Mouse (Mus musculus) spleen, postnatal 10 days (tissue): ENCODE measurements around the gene Brca2.
A peak's percentile ranks its signal among the peaks of the same experiment; 100 is the strongest.
"Not testable (repeated sequence)": the region's sequence is repeated elsewhere in the genome, so short reads cannot be mapped to it uniquely, and the experiment has no call there.

Experiments used
- DNase-seq, 2 experiments: peaks; one replicate each; pipeline ENCODE4 v3.0.0; 2021 to 2022; ENCODE audit warnings: low spot score in 2 of 2

The Brca2 gene

DNA sequence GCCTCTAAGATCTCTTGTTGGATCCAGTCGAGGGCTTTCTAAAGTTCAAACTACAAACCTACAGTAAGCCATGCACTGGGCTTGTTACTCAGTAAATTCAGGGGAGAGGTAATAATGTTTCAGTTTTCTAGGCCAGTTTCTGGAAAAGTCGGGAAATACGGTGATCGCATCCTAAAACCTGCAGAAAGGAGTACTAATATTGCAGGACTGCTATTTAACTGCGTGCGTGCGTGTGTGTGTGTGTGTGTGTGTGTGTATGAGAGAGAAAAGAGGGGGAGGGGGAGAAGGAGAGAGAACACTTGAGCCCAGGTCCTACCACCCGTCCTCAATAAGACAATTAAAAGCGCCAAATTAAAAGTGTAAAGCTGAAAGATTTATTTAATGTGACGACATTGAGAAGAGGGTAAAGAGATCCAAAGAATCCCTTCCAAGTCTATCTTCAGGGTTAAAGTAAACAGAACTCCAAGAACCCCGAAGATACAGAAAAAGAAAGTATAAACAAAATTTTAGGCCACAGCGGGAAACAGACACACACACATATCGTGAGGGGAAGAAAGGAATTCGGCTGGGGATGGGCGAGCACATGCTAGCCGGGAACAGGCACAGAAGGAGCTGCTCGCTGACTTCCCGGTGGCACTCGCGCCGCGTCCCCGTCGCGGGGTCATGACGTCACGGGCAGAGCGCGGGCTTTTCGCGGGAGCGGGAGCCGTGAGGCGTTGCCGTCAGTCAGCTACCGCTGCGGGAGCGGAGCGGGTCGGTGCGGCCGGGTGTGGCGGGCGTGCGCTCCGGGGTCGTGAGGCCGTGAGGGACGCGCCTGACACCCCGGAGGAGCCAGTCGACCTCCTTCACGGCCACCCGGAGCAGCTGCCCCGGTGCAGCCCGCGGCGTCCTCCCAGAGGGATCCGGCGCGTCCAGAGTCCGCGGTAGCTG is at the start of gene Brca2:
Brca2 (plus strand) TSS at position 694 of the 930 bp plus-strand sequence.
- peak; percentile 94 to 95 for DNase-seq

DNA sequence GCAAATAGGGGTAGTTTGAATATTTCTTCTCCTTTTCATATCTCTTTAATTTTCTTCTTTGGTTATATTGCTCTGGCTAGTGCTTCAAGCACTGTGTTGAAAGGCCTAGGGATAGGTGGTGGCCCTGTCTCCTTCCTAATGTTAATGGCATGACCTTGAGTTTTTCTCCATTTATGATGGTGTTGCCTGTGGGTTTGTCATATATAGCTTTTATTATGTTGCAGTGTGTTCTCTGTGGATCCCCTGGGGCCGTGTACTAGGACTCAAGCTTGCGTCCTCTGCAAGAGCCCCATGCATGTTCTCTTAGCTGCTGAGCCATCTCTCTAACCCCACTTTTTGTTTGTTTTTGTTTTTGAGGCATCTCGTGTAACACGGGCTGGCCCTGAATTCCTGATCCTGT is 45.1 kb upstream of the Brca2 start:
- DNase-seq: no peak

DNA sequence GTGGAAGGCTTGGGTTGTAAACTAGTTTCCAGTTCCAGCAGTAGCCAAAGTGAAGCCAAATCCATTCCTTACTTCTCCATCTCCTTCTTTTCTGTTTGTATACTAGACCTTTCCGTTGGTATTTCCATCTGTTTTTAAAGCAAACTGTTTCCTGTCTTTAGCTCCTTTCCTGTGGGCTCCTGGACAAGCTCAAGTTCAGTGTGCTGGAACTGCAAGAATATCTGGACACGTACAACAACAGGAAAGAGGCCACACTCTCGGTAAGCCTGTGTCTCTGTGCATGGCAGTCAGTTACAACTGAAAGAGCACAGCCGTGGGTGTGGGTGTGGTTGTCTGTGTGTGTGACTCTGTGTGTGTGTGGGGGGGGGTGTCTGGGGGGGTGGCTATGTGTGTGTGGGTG is 43.8 kb upstream of the Brca2 start:
- no peak for DNase-seq

DNA sequence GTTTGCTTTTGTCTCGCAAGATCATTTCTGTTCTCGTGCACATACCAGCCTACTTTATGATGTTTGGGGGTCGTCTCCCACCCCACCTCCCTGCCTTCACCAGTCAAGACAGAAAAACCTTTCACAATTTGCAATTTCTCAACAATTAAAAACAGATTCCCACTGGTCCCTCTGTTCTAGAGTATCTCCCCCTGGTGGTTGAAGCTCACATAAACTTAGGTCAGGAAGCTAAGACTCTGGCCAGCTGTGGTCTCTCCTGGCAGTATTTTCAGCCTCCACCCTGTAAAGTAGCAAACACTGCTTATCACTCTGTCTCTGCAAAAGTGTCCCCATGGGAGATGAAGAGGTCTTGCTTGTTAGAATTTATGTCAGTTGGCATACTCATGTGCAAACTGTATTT is 37.2 kb upstream of the Brca2 start:
- DNase-seq: peak in 1 of 2 experiments; percentile 22

DNA sequence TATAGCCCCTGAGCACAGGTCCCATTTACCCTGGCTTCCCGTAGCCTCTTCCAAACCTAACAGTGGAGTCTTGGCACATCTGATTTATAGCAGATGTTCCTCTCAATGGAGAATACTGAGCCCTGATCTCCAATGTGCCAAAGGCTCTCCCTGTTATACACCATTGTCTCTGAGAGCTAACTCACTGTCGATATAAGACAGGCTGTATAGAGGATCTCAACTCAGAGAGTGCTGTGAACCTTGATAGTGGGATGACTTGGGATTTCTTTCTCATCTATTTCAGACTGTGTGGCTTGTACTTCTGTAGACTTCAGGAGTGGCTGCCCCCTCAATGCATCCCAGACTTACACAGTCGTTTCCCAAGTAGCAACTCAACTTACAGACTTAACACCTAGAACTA is 32.1 kb upstream of the Brca2 start:
- no peak for DNase-seq

DNA sequence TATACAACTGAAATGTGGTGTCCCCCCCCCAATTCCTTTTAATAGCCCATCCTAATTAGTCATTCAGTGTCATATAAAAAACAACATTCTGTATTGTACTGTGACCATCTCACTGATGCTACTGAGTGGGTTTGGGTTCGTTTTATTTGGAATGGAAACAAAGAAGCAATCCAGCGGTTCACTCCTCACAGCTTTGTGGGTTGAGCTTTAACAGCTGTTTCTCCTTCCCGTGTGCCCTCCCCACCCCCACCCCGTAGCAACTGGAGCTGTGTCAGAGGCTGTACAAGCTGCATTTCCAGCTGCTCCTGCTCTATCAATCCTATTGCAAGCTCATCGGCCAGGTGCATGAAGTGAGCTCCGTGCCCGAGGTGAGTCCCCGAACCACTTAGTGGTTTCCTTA is 31.6 kb upstream of the Brca2 start:
- DNase-seq: no peak

DNA sequence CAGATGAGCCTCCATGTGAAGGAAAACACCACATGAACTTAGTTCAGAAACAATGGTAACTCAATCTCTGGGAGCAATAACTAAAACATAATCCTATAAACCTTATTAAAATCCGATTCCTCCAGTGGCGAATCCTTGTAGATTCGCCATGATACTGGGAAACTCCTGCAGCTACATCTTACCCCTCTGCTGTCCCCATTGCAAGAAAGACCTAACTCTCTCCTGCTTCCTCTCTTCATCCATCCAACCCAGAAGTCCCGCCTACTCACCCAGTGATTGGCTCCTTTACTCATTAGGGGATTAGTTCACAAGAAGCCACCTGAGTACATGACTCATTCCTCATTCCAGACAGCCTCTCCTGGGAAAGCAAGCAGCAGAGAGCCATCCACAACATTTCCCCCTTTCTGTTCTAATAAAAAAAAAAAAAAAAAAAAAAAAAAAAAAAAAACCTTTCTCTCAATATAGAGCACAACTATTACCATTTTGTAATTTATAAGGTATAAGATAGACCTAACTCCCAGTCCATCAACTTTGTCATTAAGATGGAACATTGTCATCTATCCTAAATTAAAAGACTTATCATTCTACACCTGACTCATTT is 30.8 kb upstream of the Brca2 start:
- DNase-seq: not testable (repeated sequence)

DNA sequence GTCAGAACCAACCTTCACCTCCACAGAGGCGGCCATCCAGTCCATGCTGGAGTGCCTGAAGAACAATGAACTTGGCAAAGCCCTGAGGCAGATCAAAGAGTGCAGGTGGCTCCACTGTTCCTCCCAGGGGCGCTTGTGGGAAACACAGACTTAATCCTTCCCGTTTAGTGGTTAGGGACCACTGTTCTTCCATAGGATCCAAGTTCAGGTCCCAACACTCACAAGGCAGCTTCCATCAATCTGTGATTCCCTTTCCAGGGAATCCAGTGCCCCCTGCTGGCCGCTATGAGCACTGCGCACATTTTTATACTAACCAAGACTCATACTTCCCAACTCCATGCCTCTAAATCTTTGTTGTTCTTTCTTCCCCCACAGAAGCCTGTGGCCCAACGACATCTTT is 26.6 kb upstream of the Brca2 start:
- peak; percentile 43 to 66 for DNase-seq

DNA sequence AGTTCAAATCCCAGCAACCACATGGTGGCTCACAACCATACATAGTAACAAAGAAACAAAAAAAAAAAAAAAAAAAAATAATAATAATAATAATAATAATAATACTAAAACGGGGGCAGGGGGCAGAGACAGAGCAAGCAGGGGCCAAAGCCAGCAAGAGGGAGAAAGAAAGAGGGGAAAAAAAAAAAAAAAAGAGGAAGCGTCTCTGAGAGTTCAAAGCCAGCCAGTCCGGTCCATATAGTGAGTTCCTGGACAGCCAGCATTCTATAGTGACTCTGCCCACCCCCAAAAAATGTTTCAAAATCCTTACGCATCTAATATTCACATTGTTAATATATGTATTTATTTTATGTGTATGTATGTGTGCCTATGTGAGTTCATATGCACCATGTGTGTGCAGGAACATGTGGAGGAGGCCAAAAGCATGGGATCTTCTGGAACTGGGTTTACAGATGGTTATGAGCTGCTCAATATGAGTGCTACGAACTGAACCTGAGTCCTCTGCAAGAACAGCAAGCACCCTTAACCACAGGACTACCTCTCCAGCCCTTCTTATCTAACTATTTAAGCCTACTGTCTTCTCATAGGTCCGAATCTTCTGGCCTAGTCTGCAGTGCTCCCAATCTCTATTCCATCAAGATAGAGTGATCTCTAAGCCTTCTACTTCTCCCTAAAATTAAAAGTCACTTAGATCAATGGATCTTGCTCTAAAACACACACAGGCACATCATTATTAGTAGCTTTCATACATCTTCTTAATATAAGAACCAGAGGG is 11.8 kb upstream of the Brca2 start:
- DNase-seq: no peak

DNA sequence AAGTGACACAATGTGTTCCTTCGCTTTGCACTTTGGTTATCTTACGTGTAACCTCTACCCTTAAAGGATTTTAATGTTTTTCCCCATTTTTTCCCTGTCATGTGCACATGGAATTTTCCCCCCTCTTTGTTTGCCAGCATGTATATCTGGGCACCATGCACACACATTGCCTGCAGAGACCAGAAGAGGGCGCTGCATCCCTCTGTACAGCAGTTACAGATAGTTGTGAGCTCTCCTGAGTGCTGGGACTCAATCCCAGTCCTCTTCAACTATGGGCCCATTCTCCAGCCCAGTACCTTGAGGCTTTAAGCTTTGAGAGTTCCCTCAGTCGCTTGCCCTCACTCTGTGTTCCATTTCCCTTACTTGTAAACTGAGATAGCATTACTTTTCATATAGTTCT is 9.2 kb upstream of the Brca2 start:
- no peak for DNase-seq

DNA sequence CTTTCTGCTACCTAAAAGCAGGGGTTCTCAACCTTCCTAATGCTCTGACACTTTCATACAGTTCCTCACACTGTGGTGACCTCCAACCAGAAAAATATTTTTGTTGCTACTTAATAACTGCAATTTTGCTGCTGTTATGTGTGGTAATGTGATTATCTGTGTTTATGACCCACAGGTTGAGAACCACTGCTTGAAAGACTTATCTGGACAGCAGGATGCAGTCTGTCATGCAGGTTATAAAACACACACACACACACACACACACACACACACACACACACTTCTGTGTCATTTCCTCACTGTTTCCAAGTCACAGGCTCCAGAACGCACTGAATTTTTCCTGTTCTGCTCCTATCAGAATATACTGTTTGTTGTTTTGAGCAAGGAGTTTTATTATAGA is 8.4 kb upstream of the Brca2 start:
- no peak for DNase-seq

DNA sequence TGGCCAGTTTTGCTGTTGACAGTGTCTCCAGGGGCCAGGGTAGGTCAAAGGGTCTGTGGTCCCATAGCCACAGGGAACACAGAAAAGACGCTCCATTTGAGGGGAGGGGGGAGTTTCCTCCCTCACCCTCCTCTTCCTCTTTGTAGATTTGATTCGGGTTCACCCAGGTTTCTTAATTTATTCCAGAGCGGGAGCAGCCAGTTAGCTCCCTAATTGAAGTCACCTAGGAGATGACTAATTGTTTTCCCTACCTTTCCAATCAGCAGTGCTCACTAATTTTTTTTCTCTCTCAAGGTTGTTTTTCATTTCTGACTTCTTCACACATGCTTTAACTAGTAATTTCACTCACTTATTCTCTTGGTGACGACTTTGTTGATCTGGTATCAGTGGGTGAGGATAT is 4.4 kb upstream of the Brca2 start, which contains the start of gene Zar1l:
Zar1l (minus strand) TSS at position 101 of the 400 bp plus-strand sequence.
- DNase-seq: no peak

DNA sequence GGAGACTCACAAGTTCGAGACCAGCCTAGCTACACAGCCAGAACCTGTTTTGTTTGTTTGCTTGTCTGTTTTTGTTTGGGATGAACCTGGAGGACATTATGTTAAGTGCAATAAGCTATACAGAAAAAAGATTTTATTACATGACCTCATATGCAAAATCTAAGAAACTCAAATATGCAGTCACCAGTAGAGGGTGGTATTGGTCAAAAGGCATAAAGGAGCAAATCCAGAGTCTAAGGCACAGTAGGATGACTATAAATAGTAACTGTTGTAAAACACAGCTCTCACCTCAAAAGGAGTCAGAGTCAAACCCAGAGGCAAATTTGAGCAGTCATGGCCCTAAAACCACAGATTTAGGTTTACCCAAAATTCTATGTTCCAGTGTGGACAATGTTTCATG is 2.9 kb upstream of the Brca2 start:
- DNase-seq: no peak

DNA sequence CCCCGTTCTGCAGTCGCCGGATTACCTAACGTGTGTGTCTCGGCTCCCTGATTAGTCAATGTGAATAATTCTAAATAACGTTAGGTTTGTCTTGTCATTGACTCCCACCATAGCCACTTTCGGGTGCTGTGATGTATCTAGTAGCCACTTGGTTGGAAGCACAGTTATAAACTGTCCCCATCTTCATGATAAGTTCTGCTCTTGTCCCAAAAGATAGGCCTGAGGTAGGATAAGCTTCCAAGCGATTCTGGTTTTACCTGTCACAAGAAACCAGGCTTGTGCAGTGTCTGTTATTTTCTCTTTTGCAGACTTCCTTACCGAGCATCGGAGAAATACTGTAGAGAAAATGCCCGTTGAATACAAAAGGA is 421 bp downstream of the Brca2 start:
- no peak for DNase-seq

DNA sequence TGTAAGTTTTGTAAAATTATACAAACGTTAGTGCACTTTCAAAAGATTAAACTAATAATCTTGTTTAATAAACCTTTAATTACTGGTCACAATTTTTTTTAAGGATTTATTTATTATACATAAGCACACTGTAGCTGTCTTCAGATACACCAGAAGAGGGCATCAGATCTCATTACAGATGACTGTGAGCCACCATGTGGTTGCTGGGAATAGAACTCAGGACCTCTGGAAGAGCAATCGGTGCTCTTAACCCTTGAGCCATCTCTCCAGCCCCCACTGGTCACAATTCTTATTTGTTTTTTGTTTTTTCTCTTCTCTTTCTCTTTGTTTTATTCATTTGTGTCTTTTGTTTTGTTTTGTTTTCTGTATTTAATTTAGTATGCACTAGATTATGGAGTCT is 2.8 kb downstream of the Brca2 start:
- no peak for DNase-seq

DNA sequence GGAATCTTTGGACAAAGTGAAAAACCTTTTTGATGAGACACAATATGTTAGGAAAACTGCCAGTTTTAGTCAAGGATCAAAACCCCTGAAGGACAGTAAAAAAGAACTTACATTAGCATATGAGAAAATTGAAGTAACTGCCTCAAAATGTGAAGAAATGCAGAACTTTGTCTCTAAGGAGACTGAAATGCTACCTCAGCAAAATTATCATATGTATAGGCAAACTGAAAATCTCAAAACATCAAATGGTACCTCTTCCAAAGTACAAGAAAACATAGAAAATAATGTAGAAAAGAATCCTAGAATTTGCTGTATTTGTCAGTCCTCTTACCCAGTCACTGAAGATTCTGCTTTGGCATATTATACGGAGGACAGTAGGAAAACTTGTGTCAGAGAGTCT is 18.9 kb downstream of the Brca2 start:
- DNase-seq: no peak

DNA sequence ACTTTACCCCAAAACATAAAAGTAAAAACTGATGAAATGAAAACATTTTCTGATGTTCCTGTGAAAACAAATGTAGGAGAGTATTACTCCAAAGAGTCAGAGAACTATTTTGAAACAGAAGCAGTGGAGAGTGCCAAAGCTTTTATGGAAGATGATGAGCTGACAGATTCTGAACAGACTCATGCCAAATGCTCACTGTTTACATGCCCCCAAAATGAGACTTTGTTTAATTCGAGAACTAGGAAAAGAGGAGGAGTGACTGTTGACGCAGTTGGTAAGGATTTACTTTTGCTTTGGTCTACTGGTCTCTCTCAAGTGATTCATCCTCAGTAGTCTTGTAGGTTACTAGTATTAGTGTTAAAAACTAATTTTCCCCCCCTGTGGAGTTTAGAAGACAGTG is 20.8 kb downstream of the Brca2 start:
- DNase-seq: no peak

DNA sequence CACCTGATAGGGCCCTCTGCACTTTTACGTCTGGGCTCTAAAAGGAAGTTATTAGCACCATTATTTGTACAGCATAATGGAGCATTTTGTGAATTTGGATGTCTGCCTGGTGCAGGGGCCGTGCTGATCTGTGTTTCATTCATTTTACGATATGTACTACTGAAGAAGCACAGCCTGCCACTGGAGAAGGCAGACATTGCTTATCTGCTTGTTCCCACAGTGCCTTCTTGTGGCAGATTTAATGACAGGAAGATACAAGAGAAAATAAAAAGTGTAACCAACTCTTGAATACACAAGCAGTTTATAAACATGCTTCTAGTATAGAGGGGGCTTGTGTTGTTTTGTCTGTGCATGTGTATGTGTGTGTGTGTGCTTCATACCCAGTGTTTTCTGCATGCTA is 29.2 kb downstream of the Brca2 start:
- DNase-seq: no peak

DNA sequence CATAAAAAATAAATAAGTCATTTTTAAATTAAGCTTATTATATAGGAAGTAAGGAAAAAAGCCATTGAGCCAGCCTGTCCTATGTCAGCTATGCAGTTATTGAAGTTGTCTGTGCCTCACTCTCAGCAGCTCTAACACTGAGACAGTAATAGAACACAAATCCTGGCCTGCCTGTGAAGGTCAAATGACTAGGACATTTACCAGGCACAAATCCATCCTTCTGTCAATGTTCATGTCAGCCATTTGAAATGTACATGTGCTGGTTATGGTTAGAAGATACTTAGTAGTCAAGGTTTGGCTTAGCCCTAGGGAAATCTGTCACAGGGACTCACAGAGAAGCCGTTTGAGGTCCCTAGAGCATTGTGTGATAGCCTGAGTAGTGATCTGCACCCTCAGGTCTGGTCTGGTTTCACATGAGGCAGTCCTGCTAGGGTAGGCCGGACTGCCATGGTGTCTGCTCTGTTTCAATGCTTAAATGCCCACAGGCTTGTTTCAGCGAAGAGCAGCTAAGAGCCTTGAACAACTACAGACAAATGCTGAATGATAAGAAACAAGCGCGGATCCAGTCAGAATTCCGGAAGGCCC is 37.2 kb downstream of the Brca2 start:
- no peak for DNase-seq

DNA sequence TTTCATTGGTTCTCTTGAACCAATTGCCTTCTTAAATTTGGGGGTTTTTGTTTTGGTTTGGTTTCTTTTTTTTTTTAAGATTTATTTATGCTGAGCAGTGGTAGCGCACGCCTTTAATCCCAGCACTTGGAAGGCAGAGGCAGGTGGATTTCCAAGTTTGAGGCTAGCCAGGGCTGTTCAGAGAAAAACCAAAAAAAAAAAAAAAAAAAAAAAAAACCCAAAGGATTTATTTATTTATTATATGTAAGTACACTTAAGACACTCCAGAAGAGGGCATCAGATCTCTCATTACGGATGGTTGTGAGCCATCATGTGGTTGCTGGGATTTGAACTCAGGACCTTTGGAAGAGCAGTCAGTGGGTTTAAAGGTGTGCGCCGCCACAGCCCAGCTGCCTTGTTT is 38.4 kb downstream of the Brca2 start:
- no peak for DNase-seq

DNA sequence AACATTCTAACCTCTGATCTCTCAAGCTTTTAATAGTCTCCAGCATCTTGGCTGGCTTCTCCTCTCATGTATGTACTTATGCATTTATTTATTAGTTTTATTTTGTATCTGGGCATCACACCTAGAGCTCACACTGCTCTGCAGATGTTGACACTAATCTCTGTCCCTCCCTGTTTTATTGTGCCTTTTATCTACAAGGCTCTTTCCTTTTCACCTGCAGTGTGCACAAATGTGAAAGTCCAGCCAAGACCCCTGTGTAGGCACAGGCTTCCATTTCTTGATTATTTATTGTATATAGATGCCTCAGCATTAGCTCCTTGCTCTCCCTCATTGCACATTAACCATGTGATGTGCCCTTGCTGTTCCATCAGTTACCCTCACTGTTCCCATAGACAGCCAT is 38.9 kb downstream of the Brca2 start:
- DNase-seq: no peak

DNA sequence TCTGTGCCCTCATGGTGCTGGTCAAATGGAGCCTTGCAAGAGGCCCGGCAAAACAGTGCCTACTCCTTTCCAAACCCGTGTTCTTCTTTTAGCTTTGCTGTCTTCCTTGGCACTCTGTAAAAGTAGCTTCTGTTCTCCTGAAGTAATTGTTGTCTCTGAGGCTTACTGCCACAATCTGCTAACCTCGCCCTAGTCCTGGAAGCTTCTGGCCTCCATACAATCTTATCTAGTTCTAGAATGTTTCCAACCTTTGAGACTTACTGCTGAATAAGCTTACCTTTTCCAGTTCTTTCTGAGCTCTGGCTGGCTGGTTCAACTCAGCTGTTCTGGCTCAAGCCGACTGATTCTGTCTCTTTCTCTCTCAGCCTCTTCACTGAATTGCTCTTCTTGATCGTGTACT is 39.4 kb downstream of the Brca2 start:
- DNase-seq: no peak
